25 mouse cellular contexts compared by ENCODE assay signal in genomic region chr15:80538671-80539340, GRCm38 (mm10). TPM values are rescaled to one million over a fixed set of nuclear protein-coding genes. Genes with fewer than 3 reads are reported as not detected.
DNase-seq lines count a peak whose midpoint lies in the region; ATAC-seq lines count a peak whose summit lies in the region.
"Had no signal": no experiment of that assay in that cellular context is flagged by ENCODE, and none has a peak within 500 bp of the region (broad histone marks: within the 10 kb centered on the region; RNA-seq: fewer than 3 reads in every experiment).

No protein-coding gene starts in this region.

- no peak overlapping the region for H3K9ac ChIP-seq in midbrain, embryonic 11.5 days (ENCODE audit: low read length)
- no peak overlapping the region for H3K9ac ChIP-seq in midbrain, embryonic 16.5 days (ENCODE audit: low read depth, low read length)
- H3K9ac ChIP-seq: hindbrain, embryonic 15.5 days; liver, embryonic 15.5 days had no signal

- no peak overlapping the region for H3K4me2 ChIP-seq in midbrain, embryonic 11.5 days
- H3K4me2 ChIP-seq in midbrain, embryonic 16.5 days (ENCODE audit: low read length), result no peak overlapping the region
- H3K4me2 ChIP-seq: hindbrain, embryonic 15.5 days; liver, embryonic 15.5 days had no signal

- H3K27me3 ChIP-seq in midbrain, embryonic 11.5 days (ENCODE audit: control insufficient read depth, insufficient read depth, low read length), result no peaks in the 10 kb centered on the region
- H3K27me3 ChIP-seq in midbrain, embryonic 16.5 days (ENCODE audit: control insufficient read depth, insufficient read depth, low read depth, low read length), result no peaks in the 10 kb centered on the region
- peaks cover 3% of the 10 kb centered on the region; the same call in 1 of the 2 replicates for H3K27me3 ChIP-seq in hindbrain, embryonic 10.5 days (ENCODE audit: insufficient read depth, poor library complexity, severe bottlenecking)
- H3K27me3 ChIP-seq: CH12.LX; hindbrain, embryonic 15.5 days; liver, embryonic 15.5 days had no signal

- no peaks in the 10 kb centered on the region for H3K4me1 ChIP-seq in midbrain, embryonic 11.5 days (ENCODE audit: control insufficient read depth, insufficient read depth, low read length)
- no peaks in the 10 kb centered on the region for H3K4me1 ChIP-seq in midbrain, embryonic 16.5 days (ENCODE audit: control insufficient read depth, insufficient read depth, low read length)
- H3K4me1 ChIP-seq in hindbrain, embryonic 10.5 days (replicated peaks), result 0 out of 2 replicates have a peak, but pooled peaks cover 2% of the 10 kb centered on the region
- H3K4me1 ChIP-seq: hindbrain, embryonic 15.5 days had no signal

- no peak for ATAC-seq in midbrain, embryonic 11.5 days (ENCODE audit: low FRiP score)
- no peak for ATAC-seq in midbrain, embryonic 16.5 days
- ATAC-seq in activated CD4-positive, CD25-positive, alpha-beta regulatory T cell, adult 4 months, result peak; percentile 64
- ATAC-seq: forebrain, embryonic 14.5 days; lung, postnatal 0 days had no signal

- WGBS in midbrain, embryonic 11.5 days, result 81% methylated on average over 7 of the region's 7 CpGs
- WGBS in midbrain, embryonic 16.5 days, result 75% methylated on average over 7 of the region's 7 CpGs
- 88% methylated on average over 7 of the region's 7 CpGs for WGBS in hindbrain, embryonic 10.5 days

- DNase-seq in midbrain, embryonic 11.5 days (ENCODE audit: low spot score, missing footprints), result peak; percentile 69
- DNase-seq in thymus, adult 18-20 months, result peak; percentile 53 to 80
- DNase-seq in embryo, embryonic 10 days (ENCODE audit: low spot score), result no peak
- DNase-seq in kidney, adult 11 months, result no peak
- no peak for DNase-seq in hindbrain, embryonic 10.5 days (ENCODE audit: low spot score)
- DNase-seq: adrenal gland, adult 8-10 months; cerebellum, adult 11-12 months; cerebellum, postnatal 36 days; kidney, adult 8-10 months; kidney, postnatal 25 days; right cerebral cortex, postnatal 25 days had no signal

- no peaks in the 10 kb centered on the region for H3K36me3 ChIP-seq in midbrain, embryonic 11.5 days (ENCODE audit: control insufficient read depth, insufficient read depth, low read length)
- H3K36me3 ChIP-seq in midbrain, embryonic 16.5 days (ENCODE audit: control insufficient read depth, insufficient read depth, low read length), result no peaks in the 10 kb centered on the region
- no peaks in the 10 kb centered on the region for H3K36me3 ChIP-seq in hindbrain, embryonic 10.5 days
- H3K36me3 ChIP-seq: embryonic facial prominence, embryonic 10.5 days; hindbrain, embryonic 15.5 days; liver, embryonic 15.5 days had no signal

- no peak overlapping the region for H3K4me3 ChIP-seq in midbrain, embryonic 11.5 days (ENCODE audit: low read depth, low read length)
- H3K4me3 ChIP-seq in midbrain, embryonic 16.5 days (ENCODE audit: low read depth, low read length), result no peak overlapping the region
- no peak overlapping the region for H3K4me3 ChIP-seq in hindbrain, embryonic 10.5 days
- H3K4me3 ChIP-seq: embryonic facial prominence, embryonic 10.5 days; erythroblast, embryonic 14.5 days; hindbrain, embryonic 15.5 days; liver, embryonic 15.5 days; megakaryocyte, embryonic 14.5 days had no signal

- H3K9me3 ChIP-seq in midbrain, embryonic 11.5 days (ENCODE audit: control insufficient read depth, low read length), result no peaks in the 10 kb centered on the region
- no peaks in the 10 kb centered on the region for H3K9me3 ChIP-seq in midbrain, embryonic 16.5 days (replicated peaks; ENCODE audit: control insufficient read depth, low read length, poor library complexity, severe bottlenecking)
- H3K9me3 ChIP-seq in hindbrain, embryonic 10.5 days, result no peaks in the 10 kb centered on the region
- H3K9me3 ChIP-seq: embryonic facial prominence, embryonic 10.5 days; hindbrain, embryonic 15.5 days; liver, embryonic 15.5 days; megakaryocyte, embryonic 14.5 days had no signal

- H3K27ac ChIP-seq in midbrain, embryonic 11.5 days (ENCODE audit: low read depth, low read length), result no peak overlapping the region
- H3K27ac ChIP-seq in midbrain, embryonic 16.5 days (ENCODE audit: low read length), result no peak overlapping the region
- no peak overlapping the region for H3K27ac ChIP-seq in hindbrain, embryonic 10.5 days
- H3K27ac ChIP-seq: embryonic facial prominence, embryonic 10.5 days; hindbrain, embryonic 15.5 days; liver, embryonic 15.5 days had no signal

RNA-seq across cellular contexts. Expression of gene Enthd1, which starts 26.1 kb away (rescaled TPM):
- polyA plus RNA-seq in midbrain, embryonic 11.5 days (2014; fragmentation: Nextera tagmentation; extraction: Ambion mirVana), result not detected in 2 replicates
- not detected in 2 replicates for polyA plus RNA-seq in midbrain, embryonic 16.5 days (2015; fragmentation: Nextera tagmentation; extraction: Ambion mirVana)
- under 1 TPM in 1 of 2 experiments, not detected in 1; 0.38 TPM for polyA plus RNA-seq in activated CD4-positive, CD25-positive, alpha-beta regulatory T cell, adult 4 months (2017; shearing (Covaris generic))
- polyA plus RNA-seq in hindbrain, embryonic 10.5 days (2016; fragmentation: Nextera tagmentation; extraction: Ambion mirVana), result not detected in 2 replicates
- polyA plus RNA-seq: brain, embryonic 14.5 days; embryonic facial prominence, embryonic 10.5 days; erythroblast, embryonic 14.5 days; forebrain, embryonic 14.5 days; heart, embryonic 14.5 days; hindbrain, embryonic 15.5 days; liver, embryonic 15.5 days; lung, postnatal 0 days; midbrain, postnatal 0 days; neural tube, embryonic 11.5 days had no signal

RNA-seq across cellular contexts. Expression of gene Grap2, which starts 33.6 kb away (rescaled TPM):
- polyA plus RNA-seq in midbrain, embryonic 11.5 days (2014; fragmentation: Nextera tagmentation; extraction: Ambion mirVana), result 4.9 and 5.0 TPM in 2 replicates
- 0.16 and 0.23 TPM in 2 replicates for polyA plus RNA-seq in midbrain, embryonic 16.5 days (2015; fragmentation: Nextera tagmentation; extraction: Ambion mirVana)
- polyA plus RNA-seq in activated CD4-positive, CD25-positive, alpha-beta regulatory T cell, adult 4 months (2017; shearing (Covaris generic)), result 10 to 100 TPM; 43.4 to 46.5 TPM
- 1.3 and 2.0 TPM in 2 replicates for polyA plus RNA-seq in hindbrain, embryonic 10.5 days (2016; fragmentation: Nextera tagmentation; extraction: Ambion mirVana)

Comparison
In these comparisons a context has a peak if more than half of its experiments do, and no peak if none do; other contexts are left out.
1. DNase-seq: peak in midbrain, embryonic 11.5 days (single experiment) and thymus, adult 18-20 months (2 of 2); none in embryo, embryonic 10 days (single experiment), kidney, adult 11 months (single experiment) and hindbrain, embryonic 10.5 days (single experiment).